Mouse (Mus musculus) lung, postnatal 10 days (tissue): ENCODE data around the gene Phf5a.

Experiments used
- DNase-seq: peaks from one replicate; pipeline ENCODE4 v3.0.0; 2021

Gene Phf5a

GRCm38 (mm10) chr15:81882348-81882747 is 10.6 kb upstream of the Phf5a start:
- DNase-seq, result no peak

- no peak for DNase-seq
Measured at GRCm38 (mm10) chr15:81879531-81880401, 8.1 kb upstream of the Phf5a start.

GRCm38 (mm10) chr15:81872262-81873136 is 788 bp upstream of the Phf5a start, which contains the start of gene Aco2:
TSS of gene Aco2 (plus strand) at chr15:81872309.
- peak; percentile 100 for DNase-seq

- no peak for DNase-seq
Measured at GRCm38 (mm10) chr15:81869985-81870384, 1.7 kb downstream of the Phf5a start.

- no peak for DNase-seq
Measured at GRCm38 (mm10) chr15:81864238-81864637, 7.5 kb downstream of the Phf5a start.

- peak; percentile 75 for DNase-seq
Measured at GRCm38 (mm10) chr15:81860471-81861135, 11.1 kb downstream of the Phf5a start.

GRCm38 (mm10) chr15:81859330-81860255 is 12.1 kb downstream of the Phf5a start:
- DNase-seq, result peak; percentile 94

- DNase-seq, result peak; percentile 67
Measured at GRCm38 (mm10) chr15:81858517-81859329, 13.0 kb downstream of the Phf5a start, which contains the start of gene Tob2. TSS of gene Tob2 (minus strand) at chr15:81858796.

GRCm38 (mm10) chr15:81858138-81858516 is 13.6 kb downstream of the Phf5a start:
- peak; percentile 95 for DNase-seq

GRCm38 (mm10) chr15:81857724-81858116 is 14.0 kb downstream of the Phf5a start:
- DNase-seq, result peak; percentile 63

GRCm38 (mm10) chr15:81856938-81857723 is 14.6 kb downstream of the Phf5a start:
- peak; percentile 36 for DNase-seq

GRCm38 (mm10) chr15:81856030-81856790 is 15.5 kb downstream of the Phf5a start:
- DNase-seq, result peak; percentile 91

- no peak for DNase-seq
Measured at GRCm38 (mm10) chr15:81853081-81853480, 18.6 kb downstream of the Phf5a start.

- DNase-seq, result no peak
Measured at GRCm38 (mm10) chr15:81852411-81853000, 19.2 kb downstream of the Phf5a start.

GRCm38 (mm10) chr15:81851375-81851774 is 20.3 kb downstream of the Phf5a start:
- no peak for DNase-seq

- no peak for DNase-seq
Measured at GRCm38 (mm10) chr15:81850718-81851117, 21.0 kb downstream of the Phf5a start.

- no peak for DNase-seq
Measured at GRCm38 (mm10) chr15:81849104-81849503, 22.6 kb downstream of the Phf5a start.

GRCm38 (mm10) chr15:81848301-81848700 is 23.4 kb downstream of the Phf5a start:
- DNase-seq, result peak; percentile 82

GRCm38 (mm10) chr15:81847861-81848260 is 23.9 kb downstream of the Phf5a start:
- no peak for DNase-seq
